Mouse (Mus musculus): Measurements from ENCODE around the gene Bub1b.

Bub1b gene

GRCm38 (mm10) chr2:118664975-118665516 is 67.0 kb downstream of the Bub1b start:
- DNase-seq (ENCODE audit: low spot score in 2 of 2), result no peak

DNA sequence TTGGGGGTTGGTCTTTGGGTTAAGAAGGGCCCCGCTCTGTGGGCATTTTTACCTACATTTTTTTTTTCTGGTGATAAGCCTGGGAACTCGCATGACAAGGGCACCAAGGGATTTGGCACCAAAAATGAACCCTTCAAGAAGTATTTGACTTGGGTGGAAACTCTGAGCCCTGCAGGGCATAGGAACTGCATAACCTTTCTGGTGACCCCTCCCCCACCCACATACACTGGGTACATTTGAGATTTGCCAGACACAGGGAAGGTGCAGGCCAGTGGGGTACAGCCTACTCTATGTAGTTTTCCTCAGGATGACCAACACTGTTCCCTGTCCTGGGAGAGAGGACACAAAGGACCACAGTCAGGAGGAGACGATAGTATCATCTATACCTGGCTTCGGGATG is 67.6 kb downstream of the Bub1b start:
- no peak for DNase-seq (ENCODE audit: low spot score in 2 of 2)

GRCm38 (mm10) chr2:118667181-118667580 is 69.2 kb downstream of the Bub1b start:
- DNase-seq (ENCODE audit: low spot score in 2 of 2), result no peak

GRCm38 (mm10) chr2:118669245-118669644 is 71.2 kb downstream of the Bub1b start:
- DNase-seq (ENCODE audit: low spot score in 2 of 2), result no peak

DNA sequence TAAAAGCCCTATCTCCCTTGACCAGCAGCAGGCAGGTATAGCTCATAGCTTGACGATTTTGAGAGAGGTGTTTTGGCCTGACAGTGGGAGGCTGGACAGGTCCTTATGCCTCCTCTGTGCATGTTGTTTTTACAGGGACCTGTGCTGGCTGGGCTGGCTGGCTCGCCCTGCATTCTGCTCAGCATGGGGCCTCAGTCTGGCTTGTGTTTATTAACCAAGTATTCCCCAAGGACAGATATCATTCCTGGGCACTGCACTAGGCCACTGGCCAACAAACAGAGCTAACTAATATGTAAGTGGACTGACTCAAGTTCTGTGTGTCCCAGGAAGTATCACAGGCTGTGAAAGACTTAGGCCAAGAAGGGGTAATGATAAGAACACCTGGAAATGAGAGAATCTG is 71.8 kb downstream of the Bub1b start:
- no peak for DNase-seq (ENCODE audit: low spot score in 2 of 2)

GRCm38 (mm10) chr2:118671728-118672127 is 73.7 kb downstream of the Bub1b start:
- DNase-seq (ENCODE audit: low spot score in 2 of 2), result no peak

DNA sequence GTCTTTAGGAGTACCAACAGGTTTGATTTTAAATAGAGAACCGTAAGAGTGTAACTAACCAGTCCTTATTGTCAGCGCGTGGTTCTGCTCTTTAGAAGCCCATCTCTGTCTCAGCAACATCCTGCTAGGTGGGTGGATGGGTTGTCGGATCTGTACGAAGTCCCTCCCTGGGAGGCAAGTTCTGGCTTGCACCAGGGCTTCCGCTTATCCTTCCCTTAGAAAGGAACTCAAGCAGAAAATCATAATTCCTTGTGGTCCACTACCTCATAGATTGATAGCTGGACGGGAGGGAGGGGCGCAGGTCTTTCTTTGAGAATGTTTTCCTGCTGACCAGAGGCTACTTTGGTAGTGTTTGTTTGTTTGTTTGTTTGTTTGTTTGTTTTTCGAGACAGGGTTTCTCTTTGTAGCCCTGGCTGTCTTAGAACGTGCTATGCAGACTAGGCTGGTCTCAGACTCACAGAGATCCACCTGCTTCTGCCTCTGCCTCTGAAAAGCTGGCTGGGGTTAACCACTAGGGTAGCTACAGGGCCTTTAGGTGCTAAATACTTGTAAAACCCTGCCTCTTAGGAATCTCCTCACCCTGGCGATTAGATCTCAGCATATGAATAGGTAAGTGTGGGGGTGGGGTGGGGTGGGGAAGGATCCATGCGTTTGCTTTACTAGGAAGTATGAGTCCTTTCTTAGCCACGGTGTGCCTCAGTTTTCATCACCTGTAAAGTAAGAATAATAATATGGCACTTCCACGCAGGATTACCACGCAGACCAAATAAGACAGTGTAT is 75.9 kb downstream of the Bub1b start:
- no peak for DNase-seq (ENCODE audit: low spot score in 2 of 2)

DNA sequence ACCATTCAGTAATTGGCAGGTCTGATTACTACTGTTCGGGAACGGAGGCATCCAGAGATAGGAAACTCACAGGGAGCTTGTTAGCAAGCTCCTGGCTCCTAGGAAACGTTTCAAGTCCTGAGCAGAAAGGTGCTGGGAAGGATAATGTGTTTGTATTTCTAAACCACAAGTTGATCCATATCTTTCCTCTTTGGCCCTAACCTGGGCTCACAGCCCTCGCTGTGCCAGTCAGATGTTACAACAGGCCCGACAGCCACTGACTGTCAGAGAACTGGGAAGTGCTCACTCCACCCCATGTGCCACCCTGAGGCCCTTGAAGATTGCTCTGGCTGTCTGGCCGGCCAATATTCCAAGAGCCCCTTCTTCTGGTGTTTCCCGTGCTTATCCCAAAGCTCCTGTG is 76.5 kb downstream of the Bub1b start:
- no peak for DNase-seq (ENCODE audit: low spot score in 2 of 2)

- DNase-seq (ENCODE audit: low spot score in 2 of 2), result peak in 1 of 2 experiments; percentile 46
Measured at GRCm38 (mm10) chr2:118676839-118677741, 79.1 kb downstream of the Bub1b start.

- no peak for DNase-seq (ENCODE audit: low spot score in 2 of 2)
Measured at GRCm38 (mm10) chr2:118677817-118678216, 79.8 kb downstream of the Bub1b start.

- DNase-seq (ENCODE audit: low spot score in 2 of 2), result no peak
Measured at GRCm38 (mm10) chr2:118679577-118679976, 81.6 kb downstream of the Bub1b start.

- DNase-seq (ENCODE audit: low spot score in 2 of 2), result no peak
Measured at GRCm38 (mm10) chr2:118680926-118681325, 82.9 kb downstream of the Bub1b start.

DNA sequence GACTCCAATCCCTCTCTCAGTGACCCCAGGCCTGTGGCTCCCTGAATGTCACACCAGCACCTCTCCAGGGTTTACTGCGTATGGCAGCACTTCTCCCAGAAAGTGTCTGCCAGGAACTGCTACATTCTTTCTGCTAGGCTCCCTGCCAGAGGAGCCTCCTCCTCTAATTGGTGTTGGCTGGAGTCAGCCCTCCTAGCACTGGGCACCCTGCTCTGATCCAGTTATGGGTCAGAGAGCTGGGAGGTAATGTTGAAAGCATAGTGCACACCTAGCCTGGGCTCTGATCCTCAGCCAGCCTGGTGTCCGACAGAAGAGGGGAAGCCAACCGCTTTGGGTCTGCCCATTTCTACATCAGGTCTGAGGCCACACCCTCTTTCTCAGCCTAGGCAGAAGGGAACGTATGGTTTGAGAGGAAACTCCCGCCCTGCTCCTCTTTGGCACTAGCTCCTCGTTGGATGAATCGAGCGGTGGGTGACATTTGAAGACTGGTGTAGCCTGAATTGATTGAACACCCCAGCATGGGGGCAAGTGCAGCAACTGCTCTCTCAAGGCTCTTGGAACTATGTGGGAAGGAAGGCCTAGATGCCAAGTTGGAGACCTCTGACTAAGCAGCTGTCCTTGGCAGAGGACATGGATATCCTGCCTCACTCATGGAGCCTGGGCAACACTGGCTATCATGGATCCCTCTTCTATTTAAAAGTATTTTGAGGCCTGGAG is 84.7 kb downstream of the Bub1b start:
- DNase-seq (ENCODE audit: low spot score in 2 of 2), result no peak

DNA sequence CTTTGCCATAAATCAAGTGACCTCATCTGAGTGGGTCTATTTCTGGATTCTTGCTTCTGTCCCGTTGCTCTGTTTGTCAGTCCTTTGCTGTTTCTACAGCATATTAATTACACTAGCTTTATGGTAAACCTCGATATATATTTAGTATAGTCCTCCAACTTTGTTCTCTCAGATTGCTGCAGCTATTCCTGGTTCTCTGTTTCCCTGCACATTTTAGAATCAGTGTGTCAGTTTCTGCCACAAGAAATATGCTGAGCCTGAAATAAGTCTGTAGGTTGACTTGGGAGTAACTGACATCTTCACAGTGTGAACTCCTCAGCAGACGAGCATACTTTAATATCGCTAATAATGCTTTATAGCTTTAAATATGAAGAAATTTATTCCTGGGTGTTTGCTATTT is 87.1 kb downstream of the Bub1b start:
- no peak for DNase-seq (ENCODE audit: low spot score in 2 of 2)

GRCm38 (mm10) chr2:118686693-118687092 is 88.7 kb downstream of the Bub1b start:
- no peak for DNase-seq (ENCODE audit: low spot score in 2 of 2)

GRCm38 (mm10) chr2:118687791-118688190 is 89.8 kb downstream of the Bub1b start:
- no peak for DNase-seq (ENCODE audit: low spot score in 2 of 2)

GRCm38 (mm10) chr2:118689875-118690274 is 91.9 kb downstream of the Bub1b start:
- no peak for DNase-seq (ENCODE audit: low spot score in 2 of 2)

Data from urinary bladder, postnatal 4 days (tissue).